Mouse (Mus musculus): Measurements from ENCODE around the gene Gpr132. TPM values are rescaled to one million over a fixed set of nuclear protein-coding genes. Genes with fewer than 3 reads are reported as not detected.

Gpr132 gene
- polyA plus RNA-seq (2015; fragmentation: Illumina TruSeq; extraction: RNeasy Lipid Tissue Mini Kit (QIAGEN cat#74804); ENCODE audit: low read depth, low replicate concordance), result not detected

DNA sequence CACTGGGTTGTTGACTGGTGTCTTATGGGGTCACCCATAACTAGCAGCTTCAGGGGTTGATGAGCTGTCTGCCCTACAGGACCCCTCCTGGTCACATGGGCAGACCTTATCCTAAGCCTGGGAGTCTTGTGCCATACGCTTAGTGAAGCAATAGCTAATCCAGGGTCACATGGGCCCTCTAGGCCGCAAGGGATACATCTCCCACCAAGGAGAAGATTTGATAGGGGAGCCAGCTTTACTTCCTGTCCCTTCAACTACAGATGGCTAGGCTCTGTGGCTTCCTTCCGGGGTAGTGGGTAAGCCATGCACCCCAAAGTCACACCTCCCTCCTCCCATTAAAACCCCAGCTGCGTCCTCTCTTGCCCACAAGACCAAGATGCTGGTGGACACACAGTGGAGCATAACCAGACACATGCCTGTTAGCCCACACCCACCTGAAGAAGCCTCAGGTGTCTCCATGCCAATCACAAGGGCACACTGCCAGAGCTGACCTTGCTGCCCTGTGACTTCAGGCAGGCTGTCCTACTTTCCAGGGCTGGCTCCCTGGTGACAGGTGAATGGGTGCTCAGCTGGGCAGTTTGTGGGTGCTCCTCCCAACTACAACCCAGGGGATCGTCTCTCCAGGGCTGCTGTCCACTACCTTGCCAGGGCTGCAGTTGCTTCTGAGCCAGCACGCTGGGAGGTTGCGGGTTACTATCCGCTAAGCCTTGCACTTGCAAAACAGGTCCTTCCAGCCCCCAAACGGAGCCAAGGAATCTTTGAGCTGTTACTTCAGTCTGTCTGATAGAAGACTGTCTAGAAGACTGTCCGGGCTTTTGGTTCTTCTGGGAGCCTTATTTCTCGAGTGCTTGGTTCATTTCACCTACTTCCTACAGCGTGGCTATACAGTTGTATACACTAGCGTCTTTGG is at the start of gene Gpr132:
TSS of gene Gpr132 (minus strand) at position 51 of the 910 bp plus-strand sequence.

DNA sequence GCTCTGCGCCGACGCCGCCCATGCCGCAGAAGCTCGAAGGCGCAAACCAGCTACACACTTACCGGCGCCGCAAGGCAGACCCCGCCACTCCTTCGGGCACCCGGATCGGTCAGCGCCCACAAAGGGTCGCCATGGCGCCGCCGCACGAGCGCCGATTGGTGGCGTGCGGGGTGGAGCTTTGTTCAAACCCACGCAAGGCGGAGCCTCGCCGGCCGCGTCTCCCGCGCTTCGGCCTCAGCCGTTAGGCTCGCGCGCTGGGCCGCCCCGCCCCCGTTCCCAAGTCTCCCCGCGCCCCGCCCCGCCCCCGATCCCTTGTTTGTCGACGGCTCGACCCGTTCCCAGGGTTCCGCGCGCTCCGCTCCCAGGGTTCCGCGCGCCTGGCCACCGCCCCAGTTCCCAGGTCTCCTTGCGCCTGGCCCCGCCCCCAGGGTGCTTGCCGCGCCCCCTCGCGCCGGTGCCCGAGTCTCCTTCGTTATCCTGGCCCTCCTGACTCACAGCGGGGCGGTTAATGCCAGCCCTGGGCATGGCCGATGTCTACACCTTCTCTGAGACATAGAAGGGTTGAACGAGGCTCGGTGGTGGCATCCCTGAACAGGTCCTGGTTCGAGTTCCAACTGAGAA is 38.7 kb downstream of the Gpr132 start, which contains the start of gene Cdca4:
TSS of gene Cdca4 (minus strand) at position 180 of the 621 bp plus-strand sequence.

DNA sequence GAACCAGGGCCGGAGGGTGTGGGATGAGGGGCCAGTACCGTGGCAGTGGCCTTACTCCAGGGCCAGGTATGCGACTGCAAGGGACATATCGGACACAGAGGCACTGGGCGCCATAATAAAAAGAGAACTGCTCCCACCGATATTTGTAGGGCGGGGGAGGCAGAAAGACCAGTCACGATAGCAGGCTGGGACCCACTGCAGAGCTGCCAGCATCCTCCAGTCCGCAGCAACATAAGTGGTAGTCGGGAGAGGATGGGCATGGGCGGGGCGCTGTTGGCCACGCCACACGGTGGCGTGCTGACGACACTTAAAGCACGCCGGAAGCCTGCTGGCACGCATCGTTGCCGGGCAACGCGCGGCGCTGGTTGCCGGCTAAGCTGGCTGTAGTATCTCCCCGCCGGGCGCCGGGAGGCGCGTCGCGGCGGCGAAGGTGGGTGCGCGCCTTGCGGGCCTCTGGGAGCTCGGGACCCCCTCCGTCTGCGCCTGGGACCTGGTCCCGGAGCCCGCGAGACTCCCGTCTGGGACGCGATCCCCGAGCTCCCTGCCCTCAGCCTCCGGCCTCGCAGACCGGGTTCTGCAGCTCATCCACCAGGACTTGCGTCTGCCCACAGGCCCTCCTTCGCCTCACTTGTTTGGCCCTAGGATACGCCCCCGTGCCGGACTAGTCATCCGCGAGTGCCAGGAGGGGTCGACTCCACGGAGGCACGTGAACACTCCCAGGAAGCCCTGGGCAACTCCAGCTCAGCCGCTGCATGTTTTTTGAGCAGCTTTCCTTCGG is 59.3 kb downstream of the Gpr132 start, which contains the start of gene Clba1:
TSS of gene Clba1 (plus strand) at position 351 of the 778 bp plus-strand sequence.

DNA sequence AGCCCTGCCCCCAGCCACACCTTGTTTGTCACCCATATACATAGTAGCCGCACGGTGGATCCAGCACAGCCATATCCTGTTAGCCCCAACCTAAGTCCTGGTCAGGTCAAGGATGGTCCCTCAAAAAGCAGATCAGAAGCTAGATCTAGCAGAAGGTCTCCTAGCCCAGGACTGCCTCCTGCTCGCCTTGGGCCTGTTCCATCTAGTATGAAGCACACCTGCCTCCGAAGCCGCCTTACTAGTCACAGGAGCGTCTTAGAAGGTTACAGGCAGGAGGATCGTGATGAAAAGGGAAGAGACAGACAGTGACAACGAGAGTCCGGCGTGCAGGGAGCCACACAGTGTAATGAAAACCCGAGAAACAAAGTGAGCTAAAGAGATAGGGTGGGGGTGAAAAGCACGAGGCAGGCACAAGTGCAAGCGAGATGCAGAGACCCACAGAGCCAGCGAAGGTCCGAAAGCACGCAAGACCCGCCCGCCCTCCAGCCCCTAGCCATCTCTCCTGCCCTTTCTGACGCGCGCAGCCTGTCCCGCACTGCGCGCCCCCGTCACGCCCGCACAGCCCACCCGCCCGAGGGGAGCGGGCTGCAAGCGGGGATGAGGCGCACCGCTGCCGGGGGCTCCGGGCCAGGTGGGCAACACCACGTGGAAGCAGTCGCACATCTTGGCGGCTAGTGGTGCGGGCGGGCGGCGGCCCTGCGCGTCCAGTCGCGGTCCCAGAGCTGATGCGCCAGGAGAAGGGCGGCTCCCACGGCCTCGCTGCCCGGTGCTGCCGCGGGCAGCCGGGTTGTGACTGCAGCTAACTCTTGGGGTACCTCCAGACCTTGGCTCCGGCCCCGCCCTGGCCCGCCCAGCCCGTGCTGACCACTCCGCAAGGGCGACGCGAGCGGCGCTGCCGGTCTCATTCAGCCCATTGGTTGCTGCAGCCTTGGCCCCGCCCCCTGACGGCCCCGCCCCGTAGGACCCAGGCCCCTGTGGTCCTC is 65.9 kb downstream of the Gpr132 start, which contains the start of gene Ahnak2:
TSS of gene Ahnak2 (minus strand) at position 794 of the 983 bp plus-strand sequence.

Other genes starting within 250 kb of the Gpr132 start
- gene Adssl1, start 248.2 kb downstream of the Gpr132 start, polyA plus RNA-seq (2015; fragmentation: Illumina TruSeq; extraction: RNeasy Lipid Tissue Mini Kit (QIAGEN cat#74804); ENCODE audit: low read depth, low replicate concordance), result 27.5 TPM
- gene Siva1, start 223.5 kb downstream of the Gpr132 start, polyA plus RNA-seq (2015; fragmentation: Illumina TruSeq; extraction: RNeasy Lipid Tissue Mini Kit (QIAGEN cat#74804); ENCODE audit: low read depth, low replicate concordance), result 19.1 TPM
- gene Akt1, start 193.3 kb downstream of the Gpr132 start, polyA plus RNA-seq (2015; fragmentation: Illumina TruSeq; extraction: RNeasy Lipid Tissue Mini Kit (QIAGEN cat#74804); ENCODE audit: low read depth, low replicate concordance), result 129 TPM
- gene Zbtb42, start 189.4 kb downstream of the Gpr132 start, polyA plus RNA-seq (2015; fragmentation: Illumina TruSeq; extraction: RNeasy Lipid Tissue Mini Kit (QIAGEN cat#74804); ENCODE audit: low read depth, low replicate concordance), result 0.97 TPM
- gene Cep170b, start 147.8 kb downstream of the Gpr132 start, polyA plus RNA-seq (2015; fragmentation: Illumina TruSeq; extraction: RNeasy Lipid Tissue Mini Kit (QIAGEN cat#74804); ENCODE audit: low read depth, low replicate concordance), result 91.5 TPM
- 9.5 TPM for gene Pld4, start 107.6 kb downstream of the Gpr132 start, polyA plus RNA-seq (2015; fragmentation: Illumina TruSeq; extraction: RNeasy Lipid Tissue Mini Kit (QIAGEN cat#74804); ENCODE audit: low read depth, low replicate concordance)
- 1.5 TPM for gene Ahnak2, start 65.6 kb downstream of the Gpr132 start, polyA plus RNA-seq (2015; fragmentation: Illumina TruSeq; extraction: RNeasy Lipid Tissue Mini Kit (QIAGEN cat#74804); ENCODE audit: low read depth, low replicate concordance)
- 15.2 TPM for gene Clba1, start 59.3 kb downstream of the Gpr132 start, polyA plus RNA-seq (2015; fragmentation: Illumina TruSeq; extraction: RNeasy Lipid Tissue Mini Kit (QIAGEN cat#74804); ENCODE audit: low read depth, low replicate concordance)
- 6.6 TPM for gene Cdca4, start 38.8 kb downstream of the Gpr132 start, polyA plus RNA-seq (2015; fragmentation: Illumina TruSeq; extraction: RNeasy Lipid Tissue Mini Kit (QIAGEN cat#74804); ENCODE audit: low read depth, low replicate concordance)
- 17.1 TPM for gene Jag2, start 61.5 kb upstream of the Gpr132 start, polyA plus RNA-seq (2015; fragmentation: Illumina TruSeq; extraction: RNeasy Lipid Tissue Mini Kit (QIAGEN cat#74804); ENCODE audit: low read depth, low replicate concordance)
- 16.5 TPM for gene Nudt14, start 73.9 kb upstream of the Gpr132 start, polyA plus RNA-seq (2015; fragmentation: Illumina TruSeq; extraction: RNeasy Lipid Tissue Mini Kit (QIAGEN cat#74804); ENCODE audit: low read depth, low replicate concordance)
- gene Btbd6, start 108.3 kb upstream of the Gpr132 start, polyA plus RNA-seq (2015; fragmentation: Illumina TruSeq; extraction: RNeasy Lipid Tissue Mini Kit (QIAGEN cat#74804); ENCODE audit: low read depth, low replicate concordance), result 65.8 TPM
- 31.8 TPM for gene Brf1, start 132.5 kb upstream of the Gpr132 start, polyA plus RNA-seq (2015; fragmentation: Illumina TruSeq; extraction: RNeasy Lipid Tissue Mini Kit (QIAGEN cat#74804); ENCODE audit: low read depth, low replicate concordance)
- gene Pacs2, start 146.3 kb upstream of the Gpr132 start, polyA plus RNA-seq (2015; fragmentation: Illumina TruSeq; extraction: RNeasy Lipid Tissue Mini Kit (QIAGEN cat#74804); ENCODE audit: low read depth, low replicate concordance), result 71.2 TPM
- gene Tex22, start 206.3 kb upstream of the Gpr132 start, polyA plus RNA-seq (2015; fragmentation: Illumina TruSeq; extraction: RNeasy Lipid Tissue Mini Kit (QIAGEN cat#74804); ENCODE audit: low read depth, low replicate concordance), result not detected
- 40.8 TPM for gene Mta1, start 230.1 kb upstream of the Gpr132 start, polyA plus RNA-seq (2015; fragmentation: Illumina TruSeq; extraction: RNeasy Lipid Tissue Mini Kit (QIAGEN cat#74804); ENCODE audit: low read depth, low replicate concordance)

Data from brain, adult 10 weeks (tissue).